Mouse (Mus musculus) frontal cortex, postnatal 10 days (tissue): ENCODE results near the gene Serpinb13.
A peak's percentile ranks its signal among the peaks of the same experiment; 100 is the strongest.
"Not testable (repeated sequence)": the region's sequence is repeated elsewhere in the genome, so short reads cannot be mapped to it uniquely, and the experiment has no call there.

Experiments
- DNase-seq, 2 experiments: peaks; one replicate each; pipeline ENCODE4 v3.0.0; 2022; ENCODE audit warnings: low spot score in 2 of 2, mixed read lengths in 1 of 2

Gene Serpinb13

DNA sequence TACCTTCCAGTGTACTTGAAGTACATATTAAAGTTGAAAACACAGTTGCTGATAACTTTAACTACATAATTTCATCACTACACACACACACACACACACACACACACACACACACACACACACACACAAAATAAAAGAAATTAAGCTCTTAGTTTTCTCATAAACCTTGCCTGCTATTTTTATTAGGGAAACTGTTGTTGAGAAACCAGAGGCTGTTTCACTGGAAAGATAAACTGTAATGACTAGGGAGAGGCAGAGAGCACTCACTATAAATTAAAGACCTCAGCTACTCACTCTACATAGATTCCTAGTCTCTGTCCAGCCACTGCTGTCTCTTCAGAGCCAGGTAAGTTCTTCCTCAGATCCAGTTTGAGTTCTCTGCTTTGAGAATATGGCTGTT lies at the start of gene Serpinb13:
TSS of gene Serpinb13 (plus strand) at position 301 of the 400 bp plus-strand sequence.
- no peak for DNase-seq

DNA sequence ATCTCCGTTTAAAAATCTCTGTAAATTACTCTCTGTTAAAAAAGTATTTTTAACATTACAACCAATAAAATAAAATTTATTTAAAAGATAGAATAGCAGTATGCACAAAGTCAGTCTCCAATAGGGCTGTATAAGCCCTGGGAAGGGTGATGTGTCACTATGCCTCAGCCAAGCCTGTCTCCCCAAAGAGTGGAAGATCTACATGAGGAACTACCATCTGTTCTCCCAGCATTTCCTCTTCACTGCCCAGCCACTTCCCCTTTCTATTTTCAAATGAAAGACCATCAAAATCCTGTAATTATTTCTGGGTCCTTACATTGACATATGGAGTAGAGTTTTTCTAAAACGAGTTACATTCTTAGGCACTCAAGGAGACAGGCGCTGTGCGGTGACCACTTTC lies 48.8 kb upstream of the Serpinb13 start:
- no peak for DNase-seq

DNA sequence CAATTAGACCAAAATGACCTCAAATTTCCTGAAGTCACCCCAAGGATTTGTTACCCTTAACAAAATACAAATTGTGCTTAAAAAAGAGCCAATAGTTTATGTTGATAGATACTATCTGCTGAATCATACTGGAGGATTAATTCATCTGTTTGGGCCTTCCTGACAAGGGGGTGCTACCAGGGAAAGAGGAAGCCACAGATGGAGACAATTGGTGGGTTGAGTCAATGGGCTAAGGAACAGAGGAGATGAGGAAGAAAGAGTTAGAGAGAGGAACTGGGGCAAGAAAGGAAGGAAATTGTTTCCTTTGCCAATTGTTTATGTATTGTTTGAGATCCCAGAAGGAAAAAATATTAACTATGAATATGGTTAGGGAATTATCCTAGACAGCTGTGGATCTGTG lies 47.1 kb upstream of the Serpinb13 start:
- no peak for DNase-seq

DNA sequence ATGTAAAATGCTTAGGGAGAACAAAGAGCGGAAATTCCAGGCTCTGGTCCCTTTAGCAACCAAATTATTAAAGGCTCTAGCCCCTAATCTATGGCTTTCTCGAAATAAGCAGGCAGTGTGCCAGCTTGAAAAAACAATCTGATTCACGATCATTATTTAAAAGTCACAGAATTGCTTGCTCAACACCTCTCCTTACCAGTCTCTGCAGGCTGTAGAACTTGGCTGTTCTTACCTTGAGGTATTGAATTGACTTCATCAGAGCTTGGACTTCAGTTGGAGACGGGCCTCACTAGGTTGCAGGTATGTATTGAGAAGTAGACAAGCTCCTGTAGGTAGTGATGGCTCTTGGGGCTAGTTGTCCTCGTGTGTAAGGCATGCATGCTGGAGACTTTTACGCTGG lies 46.5 kb upstream of the Serpinb13 start, which contains the start of gene Serpinb12:
TSS of gene Serpinb12 (plus strand) at position 185 of the 400 bp plus-strand sequence.
- DNase-seq = no peak

DNA sequence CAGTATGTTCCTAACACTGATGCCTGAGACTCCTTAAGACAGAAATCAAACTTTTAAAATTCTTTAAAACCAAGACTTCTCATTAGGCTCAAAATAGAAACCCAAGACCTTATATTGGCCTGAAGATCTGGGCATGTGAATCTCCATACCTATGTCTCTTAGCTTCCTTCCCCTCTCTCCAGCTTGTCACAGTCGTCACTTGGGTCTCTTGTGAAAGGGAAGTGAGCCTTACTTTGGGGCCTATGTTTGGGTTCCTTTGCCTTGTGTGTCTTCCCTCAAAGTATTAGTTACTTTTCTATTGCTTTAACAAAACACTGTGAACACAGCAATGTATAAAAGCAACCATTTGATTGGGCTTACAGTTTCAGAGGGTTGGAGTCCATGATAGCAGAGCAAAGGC lies 33.6 kb upstream of the Serpinb13 start:
- no peak for DNase-seq

DNA sequence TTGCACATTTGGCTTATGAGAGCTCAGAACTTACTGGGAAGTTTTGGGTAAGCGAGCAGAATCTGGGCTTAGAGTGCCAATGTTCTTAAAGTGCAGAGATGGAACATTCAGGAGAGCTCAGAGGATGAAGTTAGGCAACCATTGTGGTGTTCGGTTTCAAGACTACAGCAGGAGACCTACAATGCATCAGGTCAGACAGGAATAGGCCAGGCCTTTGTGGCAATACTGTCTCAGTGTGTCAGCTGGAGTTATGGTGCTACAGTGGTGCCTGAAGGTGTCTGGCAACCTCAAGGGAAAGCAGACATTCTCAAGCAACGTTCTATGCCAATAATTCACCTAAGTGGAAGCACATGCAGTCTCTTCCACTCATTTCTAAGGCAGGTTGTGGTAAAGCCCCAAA lies 20.8 kb upstream of the Serpinb13 start:
- no peak for DNase-seq

DNA sequence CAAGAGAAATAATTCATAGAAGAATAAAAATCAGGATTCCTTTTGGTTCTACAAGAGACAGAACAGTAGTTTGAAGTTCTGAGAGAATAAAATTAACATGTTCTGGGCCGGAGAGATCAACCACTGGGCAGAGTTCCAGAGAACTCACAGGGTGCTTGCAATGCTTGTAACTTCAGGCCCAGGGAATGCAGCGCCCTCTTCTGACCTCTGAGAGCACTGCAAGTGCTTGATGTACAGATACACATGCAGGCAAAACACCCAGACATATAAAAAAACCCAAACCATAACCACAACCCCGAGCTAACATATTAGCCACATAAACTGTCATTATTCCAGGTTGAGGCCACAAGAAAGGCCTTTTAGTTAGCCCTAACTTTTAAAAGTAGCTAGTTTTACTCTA lies 19.8 kb upstream of the Serpinb13 start:
- DNase-seq = peak in 1 of 2 experiments; percentile 7

DNA sequence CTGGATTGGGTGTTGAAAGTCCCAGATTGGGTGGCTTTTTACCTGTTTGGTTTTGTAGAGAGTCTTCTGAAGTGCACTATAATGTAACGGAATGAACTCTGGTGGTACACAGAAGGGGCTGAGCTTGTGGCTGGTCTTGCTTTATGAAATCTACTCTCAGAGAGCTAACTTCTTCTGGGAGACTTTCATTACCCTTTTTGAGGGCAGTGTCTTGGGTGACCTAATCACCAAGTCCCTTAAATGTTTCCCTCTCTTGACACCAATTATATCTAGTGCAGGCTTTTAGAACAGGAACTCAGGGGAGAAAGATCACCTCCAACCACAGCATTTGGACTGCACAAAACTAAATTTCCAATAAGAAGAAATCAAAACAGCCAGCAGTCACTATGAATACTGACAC lies 2.3 kb downstream of the Serpinb13 start:
- no peak for DNase-seq

DNA sequence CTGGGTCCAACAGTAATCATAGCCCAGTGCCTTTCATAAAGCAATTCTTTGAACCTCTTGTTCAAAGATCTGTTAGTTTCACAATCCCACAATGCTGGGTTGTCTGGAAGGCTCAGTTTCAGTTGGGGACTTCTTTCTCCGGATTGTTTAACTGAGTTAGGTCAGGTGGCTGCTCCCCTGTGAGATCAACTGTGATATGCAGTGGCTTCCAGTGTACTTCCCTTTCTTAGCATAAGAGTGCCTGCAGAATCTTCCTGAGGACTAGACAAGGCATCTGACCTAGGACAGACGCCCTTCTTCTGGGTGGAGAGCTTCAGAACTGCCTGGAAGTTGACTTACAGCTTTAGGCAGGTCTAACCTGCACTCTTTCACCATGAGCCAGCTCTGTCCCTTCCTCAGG lies 3.1 kb downstream of the Serpinb13 start:
- no peak for DNase-seq

DNA sequence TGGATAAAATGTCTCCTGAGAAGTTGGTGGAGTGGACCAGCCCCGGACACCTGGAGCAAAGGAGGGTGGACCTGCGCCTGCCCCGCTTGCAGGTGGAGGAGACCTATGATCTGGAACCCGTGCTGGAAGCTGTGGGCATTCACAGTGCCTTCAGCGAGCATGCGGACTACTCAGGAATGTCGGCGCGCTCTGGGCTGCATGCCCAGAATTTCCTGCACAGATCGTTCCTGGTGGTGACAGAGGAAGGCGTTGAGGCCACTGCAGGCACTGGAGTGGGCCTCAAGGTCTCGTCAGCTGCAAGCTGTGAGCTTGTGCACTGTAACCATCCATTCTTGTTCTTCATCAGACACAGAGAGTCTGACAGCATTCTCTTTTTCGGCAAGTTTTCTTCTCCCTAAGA lies 19.6 kb downstream of the Serpinb13 start:
- DNase-seq = no peak

DNA sequence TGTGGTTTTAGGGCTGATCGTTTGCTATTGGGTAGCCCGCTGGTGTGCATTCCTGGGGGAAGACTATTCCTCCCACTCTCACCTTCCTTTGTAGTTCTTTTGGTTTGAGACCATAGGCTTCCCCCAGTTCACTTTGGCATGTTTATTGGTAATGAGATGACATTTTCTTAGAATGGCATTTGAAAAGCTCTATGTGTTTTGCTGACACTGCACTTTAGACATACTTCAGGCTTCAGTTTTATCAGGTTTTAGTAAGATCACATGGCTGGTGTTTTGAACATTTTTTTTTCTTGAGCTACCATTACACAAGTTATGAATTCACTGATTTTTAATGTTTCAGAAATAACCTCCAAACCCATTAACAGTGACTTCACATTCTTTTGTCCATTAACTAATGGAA lies 21.0 kb downstream of the Serpinb13 start:
- DNase-seq = no peak

DNA sequence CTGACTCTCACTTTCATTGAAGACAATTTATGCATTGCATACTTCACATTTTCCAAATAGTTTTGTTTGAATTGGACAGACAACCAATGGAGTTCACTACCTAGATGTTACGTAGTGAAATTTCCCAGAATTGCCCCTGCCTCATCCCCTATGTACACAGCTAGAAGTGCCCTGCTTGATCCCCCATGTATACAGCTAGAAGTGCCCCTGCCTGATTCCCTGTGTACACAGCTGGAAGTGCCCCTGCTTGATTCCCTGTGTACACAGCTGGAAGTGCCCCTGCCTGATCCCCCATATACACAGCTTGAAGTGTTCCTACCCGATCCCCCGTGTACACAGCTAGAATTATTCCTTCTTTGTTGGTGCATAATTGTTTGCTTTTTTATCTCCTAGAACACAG lies 25.5 kb downstream of the Serpinb13 start:
- DNase-seq = no peak

DNA sequence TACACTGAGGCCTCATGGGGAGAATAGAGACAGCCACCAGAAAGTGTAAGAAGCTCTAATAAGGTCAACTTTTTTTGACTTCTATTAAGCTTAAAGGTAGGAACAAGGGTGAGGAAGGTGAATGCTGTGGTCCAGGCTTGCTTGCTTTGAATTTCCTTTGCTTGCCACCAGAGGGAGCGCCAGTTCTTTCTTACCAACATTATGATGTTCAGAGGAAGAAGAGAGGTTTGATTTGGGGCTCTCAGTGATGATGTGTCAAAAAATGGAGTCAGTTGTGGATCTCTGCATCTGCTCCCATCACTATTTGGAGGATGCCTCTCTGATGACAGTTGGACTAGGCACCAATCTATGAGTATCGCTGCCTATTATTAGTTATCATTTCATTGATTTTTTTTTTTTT lies 33.7 kb downstream of the Serpinb13 start:
- peak in 1 of 2 experiments; percentile 16 for DNase-seq

DNA sequence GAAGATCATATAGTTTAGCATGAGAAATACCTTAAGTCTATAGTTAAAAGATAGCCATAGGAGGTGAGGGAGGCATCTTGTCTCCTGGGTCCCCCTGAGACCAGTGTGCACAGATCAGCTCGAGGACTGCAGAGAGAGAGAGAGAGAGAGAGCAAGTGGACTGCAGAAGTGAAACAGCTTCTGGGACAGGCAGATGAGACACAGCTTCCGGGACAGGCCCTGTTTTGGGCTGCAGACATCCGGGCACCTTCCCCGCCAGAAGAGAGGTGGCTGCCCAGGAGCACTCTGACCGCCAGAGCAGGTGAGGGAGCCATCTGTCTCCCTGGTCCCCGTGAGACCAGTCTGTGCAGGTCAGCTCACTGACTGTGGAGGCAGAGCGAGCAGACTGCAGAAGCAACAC lies 34.4 kb downstream of the Serpinb13 start:
- no peak for DNase-seq

DNA sequence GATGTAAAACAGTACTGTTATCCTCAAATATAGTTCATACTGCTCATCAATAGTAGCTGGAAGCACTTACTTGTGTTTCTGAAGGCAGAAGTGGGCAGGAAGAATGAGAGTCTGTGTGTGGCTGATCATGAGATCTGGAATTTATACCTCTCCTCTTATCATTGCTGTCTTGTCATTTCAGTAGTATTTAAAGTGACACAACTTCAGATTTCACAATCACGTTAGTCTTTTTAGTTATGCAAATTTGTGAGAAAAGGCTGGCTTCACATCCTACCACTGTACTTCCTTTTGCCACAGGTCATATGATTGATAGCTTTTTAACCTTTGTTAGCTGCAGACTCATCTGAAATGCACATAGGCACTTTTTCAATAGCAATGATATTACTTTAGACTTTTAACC lies 45.1 kb downstream of the Serpinb13 start:
- DNase-seq = no peak

DNA sequence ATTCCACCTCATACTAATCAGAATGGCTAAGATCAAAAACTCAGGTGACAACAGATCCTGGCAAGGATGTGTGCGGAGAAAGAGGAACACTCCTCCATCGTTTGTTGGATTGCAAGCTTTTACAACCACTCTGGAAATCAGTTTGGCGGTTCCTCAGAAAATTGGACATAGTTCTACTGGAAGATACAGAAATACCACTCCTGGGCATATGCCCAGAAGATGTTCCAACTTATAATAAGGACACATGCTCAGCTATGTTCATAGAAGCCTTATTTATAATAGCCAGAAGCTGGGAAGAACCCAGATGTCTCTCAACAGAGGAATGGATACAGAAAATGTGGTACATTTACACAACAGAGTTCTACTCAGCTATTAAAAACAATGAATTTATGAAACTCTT lies 53.5 kb downstream of the Serpinb13 start:
- DNase-seq = not testable (repeated sequence)
